In genomic region chr9:43826558-43827253, GRCm38 (mm10) we compare ENCODE assay signal across 8 mouse cellular contexts.
DNase-seq lines count a peak whose midpoint lies in the region; ATAC-seq lines count a peak whose summit lies in the region.
"Had no signal": no experiment of that assay in that cellular context is flagged by ENCODE, and none has a peak within 500 bp of the region (broad histone marks: within the 10 kb centered on the region; RNA-seq: fewer than 3 reads in every experiment).

No protein-coding gene starts in this region.

- no peak overlapping the region for H3K4me2 ChIP-seq in kidney, embryonic 16.5 days (replicated peaks; ENCODE audit: low read depth, low read length)
- H3K4me2 ChIP-seq in embryonic facial prominence, embryonic 13.5 days, result no peak overlapping the region
- no peak overlapping the region for H3K4me2 ChIP-seq in hindbrain, embryonic 15.5 days
- H3K4me2 ChIP-seq in midbrain, embryonic 13.5 days (replicated peaks), result no peak overlapping the region

- no peak for ATAC-seq in kidney, embryonic 16.5 days (ENCODE audit: low FRiP score, low TSS enrichment)
- ATAC-seq in embryonic facial prominence, embryonic 13.5 days (ENCODE audit: insufficient number of reproducible peaks, insufficient read depth, low FRiP score, low TSS enrichment, low read depth), result no peak
- 0 out of 2 replicates have a peak, but pooled peaks have one; percentile 24 for ATAC-seq in hindbrain, embryonic 15.5 days (ENCODE audit: low FRiP score, low read depth)
- peak; percentile 48; the same call in 1 of the 2 replicates for ATAC-seq in midbrain, embryonic 13.5 days

- no peaks in the 10 kb centered on the region; the same call in 1 of the 2 replicates for H3K27me3 ChIP-seq in kidney, embryonic 16.5 days (ENCODE audit: insufficient read depth, low read length)
- H3K27me3 ChIP-seq in embryonic facial prominence, embryonic 13.5 days, result no peaks in the 10 kb centered on the region
- no peaks in the 10 kb centered on the region for H3K27me3 ChIP-seq in hindbrain, embryonic 15.5 days
- H3K27me3 ChIP-seq in midbrain, embryonic 13.5 days, result peaks cover 3% of the 10 kb centered on the region; the same call in 1 of the 2 replicates

- DNase-seq in kidney, adult 9 months, result peak; percentile 51
- DNase-seq in right cerebral cortex, postnatal 4 days, result no peak
- DNase-seq in right cerebral cortex, postnatal 25 days, result no peak
- DNase-seq: thymus, postnatal 4 days had no signal

- H3K36me3 ChIP-seq in kidney, embryonic 16.5 days (ENCODE audit: insufficient read depth, low read length), result no peaks in the 10 kb centered on the region
- no peaks in the 10 kb centered on the region for H3K36me3 ChIP-seq in embryonic facial prominence, embryonic 13.5 days
- H3K36me3 ChIP-seq in hindbrain, embryonic 15.5 days, result no peaks in the 10 kb centered on the region
- no peaks in the 10 kb centered on the region for H3K36me3 ChIP-seq in midbrain, embryonic 13.5 days

- H3K4me3 ChIP-seq in kidney, embryonic 16.5 days (ENCODE audit: low read length), result no peak overlapping the region
- H3K4me3 ChIP-seq in embryonic facial prominence, embryonic 13.5 days, result no peak overlapping the region
- H3K4me3 ChIP-seq in hindbrain, embryonic 15.5 days, result no peak overlapping the region
- no peak overlapping the region for H3K4me3 ChIP-seq in midbrain, embryonic 13.5 days (replicated peaks)

- H3K9ac ChIP-seq in kidney, embryonic 16.5 days (replicated peaks; ENCODE audit: low read length), result no peak overlapping the region
- 0 out of 2 replicates have a peak overlapping the region, but pooled peaks have one; percentile 41 for H3K9ac ChIP-seq in embryonic facial prominence, embryonic 13.5 days
- no peak overlapping the region for H3K9ac ChIP-seq in hindbrain, embryonic 15.5 days
- no peak overlapping the region for H3K9ac ChIP-seq in midbrain, embryonic 13.5 days (replicated peaks)

- no peak overlapping the region for H3K27ac ChIP-seq in kidney, embryonic 16.5 days (ENCODE audit: low read length)
- peak overlapping the region; percentile 34 for H3K27ac ChIP-seq in embryonic facial prominence, embryonic 13.5 days
- no peak overlapping the region for H3K27ac ChIP-seq in hindbrain, embryonic 15.5 days (replicated peaks)
- no peak overlapping the region for H3K27ac ChIP-seq in midbrain, embryonic 13.5 days

- 44% methylated on average over 8 of the region's 8 CpGs for WGBS in kidney, embryonic 16.5 days
- WGBS in embryonic facial prominence, embryonic 13.5 days, result 31% methylated on average over 8 of the region's 8 CpGs
- WGBS in hindbrain, embryonic 15.5 days, result 33% methylated on average over 8 of the region's 8 CpGs
- 28% methylated on average over 8 of the region's 8 CpGs for WGBS in midbrain, embryonic 13.5 days

- no peaks in the 10 kb centered on the region for H3K4me1 ChIP-seq in kidney, embryonic 16.5 days (ENCODE audit: insufficient read depth, low read length)
- H3K4me1 ChIP-seq in embryonic facial prominence, embryonic 13.5 days, result peaks cover 25% of the 10 kb centered on the region
- peaks cover 6% of the 10 kb centered on the region for H3K4me1 ChIP-seq in hindbrain, embryonic 15.5 days (replicated peaks)
- peaks cover 18% of the 10 kb centered on the region for H3K4me1 ChIP-seq in midbrain, embryonic 13.5 days (replicated peaks)

- no peaks in the 10 kb centered on the region for H3K9me3 ChIP-seq in kidney, embryonic 16.5 days (ENCODE audit: low read length)
- H3K9me3 ChIP-seq in embryonic facial prominence, embryonic 13.5 days, result no peaks in the 10 kb centered on the region
- H3K9me3 ChIP-seq in hindbrain, embryonic 15.5 days, result no peaks in the 10 kb centered on the region
- H3K9me3 ChIP-seq in midbrain, embryonic 13.5 days, result no peaks in the 10 kb centered on the region

Comparison
In these comparisons a context has a peak if more than half of its experiments do, and no peak if none do; other contexts are left out.
1. ATAC-seq: peak in hindbrain, embryonic 15.5 days (single experiment) and midbrain, embryonic 13.5 days (single experiment); none in kidney, embryonic 16.5 days (single experiment) and embryonic facial prominence, embryonic 13.5 days (single experiment).